Mouse (Mus musculus) liver, embryonic 14.5 days (tissue): ENCODE results near the gene Tmem45b.

Source experiments
- CTCF ChIP-seq: IDR thresholded peaks from 2 replicates; pipeline ENCODE4 v1.5.1; 2016; ENCODE audit warnings: antibody characterized with exemption, low read depth, control low read depth
- EP300 ChIP-seq: IDR thresholded peaks from 2 replicates; pipeline ENCODE4 v1.6.1; 2016; ENCODE audit warnings: antibody characterized with exemption, low read depth

DNA sequence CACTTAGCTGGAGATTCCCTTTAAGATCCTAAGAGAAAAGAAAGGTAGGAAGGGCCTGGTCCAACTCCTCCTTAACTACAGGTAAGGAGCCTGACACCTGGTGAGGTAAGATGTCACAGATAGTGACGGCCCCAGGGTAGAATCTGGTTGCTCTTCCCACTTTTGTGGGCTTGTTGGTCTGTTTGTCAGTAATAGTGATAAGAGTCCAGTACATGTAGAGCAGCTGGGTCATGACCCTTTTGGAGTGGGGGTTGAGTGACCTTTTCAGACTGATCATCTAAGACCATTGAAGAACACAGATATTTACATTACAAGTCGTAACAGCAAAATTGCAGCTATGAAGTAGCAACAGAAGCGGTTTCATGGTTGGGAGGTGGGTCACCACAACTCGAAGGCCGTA, 77.1 kb downstream of the Tmem45b start:
- TF ChIP-seq CTCF: no peak
- TF ChIP-seq EP300: no peak
